Mouse (Mus musculus) cerebellum, adult 2 months (tissue): ENCODE measurements around the gene Ehd4.

ENCODE experiments used
- CTCF ChIP-seq: fragments of 200-500 bp; IDR thresholded peaks from 2 replicates; pipeline ENCODE4 v1.5.1; 2011; ENCODE audit warnings: low read depth, mild to moderate bottlenecking, control low read depth, low read length, moderate library complexity, borderline replicate concordance; ENCODE audit not compliant: insufficient read depth
- POLR2A ChIP-seq: fragments of 200-500 bp; IDR thresholded peaks from 2 replicates; pipeline ENCODE4 v1.6.1; 2011; ENCODE audit warnings: low read length, control low read depth, borderline replicate concordance; ENCODE audit not compliant: insufficient read depth

- TF ChIP-seq CTCF (no peak), POLR2A (no peak)
Observed at GRCm38 (mm10) chr2:120044676-120045075, 109.7 kb downstream of the Ehd4 start.
